Mouse (Mus musculus): ENCODE measurements around the gene Spa17.

Gene Spa17

DNA sequence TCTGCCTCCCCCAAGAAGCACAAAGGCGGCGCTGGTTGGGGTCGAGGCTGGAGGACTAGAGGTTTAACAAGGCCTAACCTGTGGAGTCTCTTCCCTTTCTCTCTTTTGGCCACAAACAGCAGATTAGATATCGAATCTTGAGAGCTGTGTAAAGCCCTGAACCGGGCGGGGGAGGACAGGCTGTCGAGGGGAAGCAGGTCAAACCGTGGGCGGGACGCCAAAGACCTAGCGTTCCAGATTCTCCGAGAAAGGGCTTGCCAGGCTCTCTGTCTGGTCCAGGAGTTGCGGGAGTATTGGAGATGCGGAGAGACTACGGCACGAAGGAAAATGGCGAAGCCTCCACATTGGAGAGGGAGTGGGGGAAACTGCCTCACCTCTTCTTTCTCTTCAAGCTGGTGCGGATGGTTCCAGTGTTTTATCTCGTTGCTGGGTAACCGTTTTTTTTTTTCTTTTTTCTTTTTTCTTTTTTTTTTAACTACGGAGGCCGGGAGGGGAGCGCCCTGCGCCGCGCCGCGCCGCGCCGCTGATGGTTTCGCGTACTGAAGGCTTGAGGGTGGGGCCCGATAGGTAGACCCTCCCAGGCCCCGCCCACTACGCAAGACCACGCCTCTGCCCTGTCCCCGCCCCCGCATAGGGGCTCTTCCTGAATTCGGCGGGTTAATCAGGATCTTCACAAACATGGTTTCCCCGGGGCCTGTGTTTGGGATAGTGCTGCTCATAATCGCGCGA is at the start of gene Spa17:
TSS of gene Spa17 (minus strand) at position 541 of the 729 bp plus-strand sequence.
- DNase-seq (ENCODE audit: low spot score in 2 of 2): peak; percentile 90 to 95

GRCm38 (mm10) chr9:37663210-37663609 is 49.7 kb upstream of the Spa17 start:
- DNase-seq (ENCODE audit: low spot score in 2 of 2): no peak

DNA sequence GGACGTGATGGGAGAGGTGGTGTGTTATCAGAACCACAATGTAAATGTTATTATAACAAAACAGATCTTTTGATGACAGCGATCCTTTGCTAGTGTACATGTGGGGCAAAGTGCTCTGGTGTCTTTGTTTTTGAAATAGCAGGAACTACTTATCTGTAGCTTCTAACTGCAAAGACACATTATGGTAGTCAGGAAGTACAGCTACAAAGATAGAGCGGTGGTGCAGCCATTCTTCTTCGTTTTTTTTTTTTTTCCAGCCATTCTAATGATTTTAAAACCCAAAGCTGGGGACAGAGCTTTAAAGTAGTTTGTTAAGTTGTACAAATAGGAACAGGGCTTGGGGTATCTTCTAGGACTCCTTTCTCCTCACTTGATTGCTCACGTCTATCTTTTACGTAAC is 45.9 kb upstream of the Spa17 start:
- no peak for DNase-seq (ENCODE audit: low spot score in 2 of 2)

DNA sequence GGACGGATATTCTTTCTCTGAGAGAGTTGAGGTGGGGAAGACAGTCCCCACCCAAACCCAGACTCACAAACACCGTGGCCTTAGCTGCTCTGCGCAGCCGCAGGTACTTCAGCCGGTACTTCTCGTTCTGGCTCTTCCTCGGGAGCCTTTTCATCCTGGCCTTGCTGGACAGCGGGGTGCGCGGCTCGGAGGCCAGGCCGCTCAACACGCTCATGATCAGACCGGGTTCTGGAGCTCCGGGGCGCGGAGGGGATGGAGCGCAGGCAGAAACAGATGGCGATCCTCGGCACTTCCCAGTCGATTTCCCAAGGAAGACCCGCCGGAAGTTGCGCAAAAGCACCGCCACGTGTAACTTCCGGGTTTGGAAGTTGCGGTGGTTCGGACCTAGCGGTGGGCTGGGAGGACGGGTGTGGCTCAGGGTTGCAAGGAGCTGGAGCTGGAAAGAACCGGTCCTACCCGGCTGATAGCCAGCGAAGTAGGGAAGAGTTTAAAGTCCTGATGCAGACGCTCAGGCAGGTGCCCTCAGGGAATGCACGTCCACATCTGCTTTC is 43.5 kb upstream of the Spa17 start, which contains the start of gene Tbrg1:
TSS of gene Tbrg1 (minus strand) at position 382 of the 551 bp plus-strand sequence.
- peak; percentile 35 to 41 for DNase-seq (ENCODE audit: low spot score in 2 of 2)

- DNase-seq (ENCODE audit: low spot score in 2 of 2): peak; percentile 11 to 22
Observed at GRCm38 (mm10) chr9:37656439-37656881, 42.9 kb upstream of the Spa17 start.

DNA sequence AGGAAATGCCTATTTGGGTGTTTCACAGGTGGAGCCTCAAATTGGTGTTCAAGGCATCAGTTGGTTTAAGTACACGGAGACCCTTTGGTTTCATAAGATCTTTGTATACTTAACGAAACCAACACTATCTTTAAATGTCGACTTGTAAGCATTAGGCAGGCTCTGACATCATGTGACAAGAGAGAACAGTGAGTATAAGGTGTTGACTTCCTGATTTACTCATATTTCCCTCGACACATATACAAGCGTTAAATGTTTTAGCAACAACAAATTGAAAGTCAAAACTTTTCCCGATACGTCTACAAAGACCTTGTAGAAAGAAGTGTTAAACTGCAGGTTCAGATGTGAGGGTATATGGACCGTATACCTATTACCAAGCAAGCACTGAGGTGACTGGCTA is 42.4 kb upstream of the Spa17 start:
- DNase-seq (ENCODE audit: low spot score in 2 of 2): no peak

DNA sequence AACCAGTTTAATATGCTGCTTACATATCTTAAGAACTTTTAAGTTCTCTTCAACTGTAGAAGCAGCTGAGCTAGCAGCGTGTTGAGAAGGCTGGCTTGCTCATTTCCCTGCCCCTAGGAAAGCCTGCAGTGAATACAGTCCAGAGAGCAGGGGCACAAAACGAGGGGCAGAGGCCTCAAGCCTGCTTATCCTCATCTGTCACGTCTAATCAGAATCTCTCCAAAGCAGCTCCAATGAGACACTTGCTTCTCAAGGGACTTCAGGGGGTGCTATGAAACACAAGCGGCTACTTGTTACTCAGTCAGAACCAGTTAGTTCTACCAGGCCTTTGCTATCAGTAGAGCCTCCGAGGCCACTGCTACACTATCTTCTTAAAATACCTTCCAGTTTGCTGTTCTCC is 40.3 kb upstream of the Spa17 start:
- DNase-seq (ENCODE audit: low spot score in 2 of 2): no peak

- DNase-seq (ENCODE audit: low spot score in 2 of 2): no peak
Observed at GRCm38 (mm10) chr9:37650639-37651038, 37.1 kb upstream of the Spa17 start.

- DNase-seq (ENCODE audit: low spot score in 2 of 2): no peak
Observed at GRCm38 (mm10) chr9:37646246-37646645, 32.7 kb upstream of the Spa17 start.

DNA sequence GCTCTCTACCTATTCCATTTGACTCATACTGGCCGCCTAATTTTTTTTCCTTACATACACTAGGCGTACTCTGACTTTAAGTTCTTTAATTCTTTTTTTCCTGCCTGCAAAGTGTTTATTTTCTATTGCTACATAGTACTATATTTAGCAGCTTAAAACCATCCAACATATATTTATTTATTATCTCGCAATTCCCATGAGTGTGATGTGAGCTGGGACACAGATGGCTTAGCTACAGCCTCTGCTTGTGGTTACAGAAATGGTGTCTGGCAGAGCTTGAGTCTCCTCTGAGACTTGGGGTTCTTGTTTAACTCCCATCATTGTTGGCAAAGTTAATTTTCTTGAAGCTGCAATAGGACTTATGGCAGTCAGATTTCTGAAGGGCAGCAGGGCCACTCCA is 25.2 kb upstream of the Spa17 start:
- no peak for DNase-seq (ENCODE audit: low spot score in 2 of 2)

DNA sequence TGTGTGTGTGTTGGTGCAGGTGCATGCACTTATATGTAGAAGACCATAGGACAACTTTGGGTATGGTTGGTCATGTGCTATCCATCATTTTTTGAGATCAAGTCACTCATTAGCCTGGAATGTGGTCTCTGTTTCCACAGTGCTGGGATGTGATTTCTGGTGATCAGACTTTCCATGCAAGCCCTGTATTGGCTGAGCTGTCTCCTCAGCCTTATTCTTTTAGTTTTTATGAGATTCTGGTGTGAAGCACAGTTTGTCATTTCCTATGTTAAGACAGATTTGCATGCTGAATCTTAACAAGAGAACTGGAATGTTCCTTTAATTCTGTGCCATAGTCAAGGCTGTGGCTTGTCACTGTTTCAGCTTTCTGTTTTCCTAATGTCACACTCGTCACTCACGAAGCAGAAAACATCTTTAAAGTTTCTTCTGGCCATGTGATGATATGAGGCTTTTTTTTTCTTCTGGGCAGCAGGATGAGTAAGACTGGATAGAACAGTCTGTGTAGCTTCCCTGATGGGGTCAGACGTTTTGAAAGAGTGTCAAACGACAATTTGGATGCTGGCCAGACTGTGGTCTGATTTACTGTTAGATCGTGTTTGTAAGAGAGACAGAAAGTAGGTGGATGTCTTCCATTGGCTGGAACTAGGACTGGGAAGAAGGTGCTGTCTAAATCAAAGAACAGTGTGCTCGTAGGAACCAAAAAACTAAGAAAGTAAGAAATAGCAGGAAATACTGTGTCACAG is 23.4 kb upstream of the Spa17 start:
- DNase-seq (ENCODE audit: low spot score in 2 of 2): no peak

DNA sequence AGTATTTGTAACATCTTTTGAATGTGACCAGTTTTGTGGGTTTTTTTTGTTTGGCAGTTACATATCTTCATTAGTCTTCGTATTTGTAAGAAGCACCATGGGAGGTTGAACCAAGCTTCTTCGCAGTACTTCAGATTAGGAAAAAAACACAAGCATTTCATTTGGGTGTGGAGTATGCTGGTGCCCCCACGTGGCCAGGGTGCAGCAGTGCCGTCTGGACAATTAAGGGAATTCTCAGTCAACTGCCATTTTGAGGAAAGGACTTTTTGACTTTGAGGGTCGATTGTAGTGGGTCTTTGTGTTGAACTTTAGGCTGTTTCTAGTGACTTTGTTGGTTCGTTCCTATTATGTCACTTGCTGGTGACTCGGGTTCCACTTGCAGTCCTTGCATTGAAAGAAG is 22.8 kb upstream of the Spa17 start:
- peak in 1 of 2 experiments; percentile 28 for DNase-seq (ENCODE audit: low spot score in 2 of 2)

GRCm38 (mm10) chr9:37634269-37634668 is 20.7 kb upstream of the Spa17 start:
- DNase-seq (ENCODE audit: low spot score in 2 of 2): no peak

DNA sequence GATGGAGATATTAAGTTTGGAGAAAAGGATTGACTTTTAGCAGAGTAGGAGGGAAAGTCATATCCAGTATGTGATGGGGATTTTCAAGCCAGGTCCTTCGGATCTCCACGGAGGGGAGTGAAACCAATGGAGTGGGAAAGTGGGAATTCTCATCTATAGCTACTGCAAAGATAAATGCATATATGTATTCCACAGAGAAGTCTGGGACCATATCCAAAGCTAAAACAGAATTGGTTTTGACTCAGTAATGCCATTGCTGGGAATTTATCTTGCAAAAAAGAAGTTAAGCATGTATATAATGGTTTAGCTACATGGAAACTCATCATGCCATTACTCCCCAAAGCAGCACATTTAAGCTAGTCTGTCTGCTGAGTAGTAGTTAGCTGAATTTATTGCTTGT is 18.8 kb upstream of the Spa17 start:
- no peak for DNase-seq (ENCODE audit: low spot score in 2 of 2)

- DNase-seq (ENCODE audit: low spot score in 2 of 2): no peak
Observed at GRCm38 (mm10) chr9:37629941-37630340, 16.4 kb upstream of the Spa17 start.

- DNase-seq (ENCODE audit: low spot score in 2 of 2): no peak
Observed at GRCm38 (mm10) chr9:37628581-37628980, 15.1 kb upstream of the Spa17 start.

GRCm38 (mm10) chr9:37627263-37627662 is 13.7 kb upstream of the Spa17 start:
- DNase-seq (ENCODE audit: low spot score in 2 of 2): no peak

- no peak for DNase-seq (ENCODE audit: low spot score in 2 of 2)
Observed at GRCm38 (mm10) chr9:37626103-37626567, 12.6 kb upstream of the Spa17 start.

DNA sequence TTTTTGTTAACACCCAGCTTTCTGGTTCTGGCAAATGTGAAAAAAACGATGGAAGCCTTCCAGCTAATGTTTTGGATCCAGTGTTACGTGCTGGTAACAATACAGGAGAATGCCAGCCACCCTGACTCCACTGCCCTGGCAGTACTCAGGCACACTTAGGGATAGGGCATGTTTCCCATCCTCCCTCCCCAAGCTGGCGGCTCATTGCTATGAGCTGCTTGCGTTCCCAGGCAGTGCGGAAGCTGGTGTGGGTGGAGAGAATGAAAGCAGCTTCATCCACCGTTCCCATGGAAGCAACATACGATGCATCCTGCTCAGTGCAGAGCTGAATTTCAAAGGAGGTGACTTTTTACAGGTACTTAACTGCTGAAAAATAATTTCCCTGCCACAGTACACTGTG is 12.1 kb upstream of the Spa17 start:
- no peak for DNase-seq (ENCODE audit: low spot score in 2 of 2)

- no peak for DNase-seq (ENCODE audit: low spot score in 2 of 2)
Observed at GRCm38 (mm10) chr9:37625129-37625528, 11.6 kb upstream of the Spa17 start.

GRCm38 (mm10) chr9:37624502-37624901 is 11.0 kb upstream of the Spa17 start:
- no peak for DNase-seq (ENCODE audit: low spot score in 2 of 2)

GRCm38 (mm10) chr9:37623981-37624380 is 10.5 kb upstream of the Spa17 start:
- DNase-seq (ENCODE audit: low spot score in 2 of 2): no peak

- DNase-seq (ENCODE audit: low spot score in 2 of 2): no peak
Observed at GRCm38 (mm10) chr9:37621290-37621689, 7.8 kb upstream of the Spa17 start.

All from thymus, postnatal 10 days (tissue).